Mouse (Mus musculus) forebrain, embryonic 15.5 days (tissue): Measurements from ENCODE around the gene Brdt. TPM values are rescaled to one million over a fixed set of nuclear protein-coding genes. Genes with fewer than 3 reads are reported as not detected.

Experiments used
- ATAC-seq: fragments of 200-750 bp; cut with Nextera tagmentation; replicated peaks from 2 replicates; pipeline ENCODE4 v1.8.0; 2017; ENCODE audit warnings: mild to moderate bottlenecking, moderate TSS enrichment, moderate library complexity
- H3K27ac ChIP-seq: fragments of 300-500 bp; sonication (generic); replicated peaks from 2 replicates; pipeline ENCODE4 v1.5.1; 2015; ENCODE audit warnings: mild to moderate bottlenecking, inconsistent platforms
- H3K27me3 ChIP-seq: fragments of 300-500 bp; sonication (generic); 2 replicates; pipeline ENCODE4 v1.6.1; 2015; ENCODE audit warnings: inconsistent platforms
- H3K36me3 ChIP-seq: fragments of 300-500 bp; sonication (generic); 2 replicates; pipeline ENCODE4 v1.6.1; 2015; ENCODE audit warnings: mild to moderate bottlenecking, inconsistent platforms
- H3K4me1 ChIP-seq: fragments of 300-500 bp; sonication (generic); 2 replicates; pipeline ENCODE4 v1.6.1; 2015; ENCODE audit warnings: inconsistent platforms
- H3K4me2 ChIP-seq: fragments of 300-500 bp; sonication (generic); replicated peaks from 2 replicates; pipeline ENCODE4 v1.6.1; 2015; ENCODE audit warnings: mild to moderate bottlenecking, inconsistent platforms
- H3K4me3 ChIP-seq: fragments of 300-500 bp; sonication (generic); 2 replicates; pipeline ENCODE4 v1.5.1; 2015; ENCODE audit warnings: mild to moderate bottlenecking, inconsistent platforms
- H3K9ac ChIP-seq: fragments of 300-500 bp; sonication (generic); replicated peaks from 2 replicates; pipeline ENCODE4 v1.6.1; 2015; ENCODE audit warnings: mild to moderate bottlenecking, inconsistent platforms
- H3K9me3 ChIP-seq: fragments of 300-500 bp; sonication (generic); 2 replicates; pipeline ENCODE4 v1.6.1; 2016; ENCODE audit warnings: inconsistent platforms
- WGBS: fragments of 180-500 bp; shearing (Covaris S2); methylation state at CpG from one replicate; pipeline ENCODE4 v1.1.7; 2015; ENCODE audit warnings: mixed read lengths; 5-methylcytosine and 5-hydroxymethylcytosine counted together
- polyA plus RNA-seq: library from polyadenylated mRNA; unstranded; fragments of >200 nt; fragmentation: Nextera tagmentation; extraction: Ambion mirVana; gene quantifications from 2 replicates; pipeline ENCODE4 v1.2.1, GENCODE M21; 2015

Gene Brdt
- polyA plus RNA-seq, 1 experiment from 2014 or later = 1.7 TPM

DNA sequence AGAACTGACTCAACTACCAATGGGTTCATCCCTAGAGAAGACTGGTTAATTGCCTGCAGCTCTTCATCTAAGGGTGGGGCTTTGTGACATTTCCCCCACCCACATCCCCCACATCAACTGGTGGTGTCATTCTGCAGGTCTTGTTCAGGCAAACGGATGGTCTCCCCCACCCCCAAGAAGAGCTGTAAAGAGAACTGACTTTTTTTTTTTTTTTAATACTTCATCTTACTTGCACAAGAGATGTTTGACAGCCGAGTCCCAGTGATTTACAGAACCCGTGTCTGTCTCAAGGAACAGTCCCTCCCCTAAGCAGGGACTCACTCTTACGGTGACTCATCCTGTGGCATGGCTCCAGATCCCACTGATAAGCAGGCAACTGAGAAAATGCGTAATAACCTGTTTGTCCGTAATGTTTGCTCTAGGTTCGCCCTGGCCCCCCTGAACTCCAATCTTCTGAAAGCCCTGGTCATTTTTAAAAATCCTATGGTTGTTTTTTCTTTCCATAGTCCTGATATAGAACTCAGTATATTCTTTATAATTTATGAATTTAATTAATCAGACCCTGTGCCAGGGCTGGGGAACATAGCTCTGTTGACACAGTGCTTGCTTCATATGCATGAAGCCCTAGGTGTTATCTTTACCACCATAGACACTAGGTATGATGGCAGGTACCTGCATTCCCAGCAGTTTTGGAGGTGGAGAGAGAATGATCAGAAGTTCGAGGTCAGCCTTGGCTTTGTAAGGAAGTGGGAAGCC, 35.7 kb upstream of the Brdt start:
- no peak for ATAC-seq
- H3K36me3 ChIP-seq = no peaks in the 10 kb centered on the region
- 71% methylated on average over 8 of the region's 8 CpGs for WGBS

DNA sequence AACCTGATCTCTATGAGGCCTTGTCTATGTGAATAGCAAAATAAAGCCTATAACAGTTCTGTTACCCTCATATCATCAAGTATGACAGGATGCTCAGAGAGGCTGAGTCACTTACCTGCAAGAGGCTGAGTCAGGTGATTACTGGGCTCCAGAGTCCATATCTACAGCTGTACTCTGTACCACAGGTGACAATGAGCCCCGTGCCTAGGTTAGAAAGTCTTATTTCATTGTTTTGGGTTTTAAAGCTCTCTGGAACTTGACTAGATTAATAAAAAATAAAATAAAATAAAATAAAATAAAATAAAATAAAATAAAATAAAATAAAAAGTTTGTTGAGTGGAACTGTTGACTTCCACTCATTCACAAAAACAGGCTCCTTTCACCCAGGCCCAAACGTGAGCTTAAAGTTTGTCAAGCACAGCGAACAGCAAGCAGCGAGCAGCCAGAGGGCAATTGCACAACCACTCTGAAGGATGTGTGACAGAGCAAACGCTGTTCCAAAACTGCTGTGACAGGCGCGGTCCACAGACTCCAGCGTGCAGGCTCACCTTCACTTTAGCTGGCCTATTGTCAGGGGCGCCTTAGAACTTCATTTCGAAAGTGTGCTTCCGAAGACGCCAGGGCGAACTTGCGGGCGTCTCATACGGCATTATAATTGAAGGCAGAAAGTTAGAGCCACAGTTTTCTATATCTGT, 35.0 kb upstream of the Brdt start:
- Histone ChIP-seq H3K9ac (no peak overlapping the region), H3K4me1 (peaks cover 6% of the 10 kb centered on the region), H3K4me3 (no peak overlapping the region), H3K4me2 (no peak overlapping the region), H3K27ac (no peak overlapping the region), H3K36me3 (no peaks in the 10 kb centered on the region), H3K27me3 (peaks cover 8% of the 10 kb centered on the region; the same call in 1 of the 2 replicates), H3K9me3 (no peaks in the 10 kb centered on the region)
- 60% methylated on average over 16 of the region's 16 CpGs for WGBS
- ATAC-seq = no peak

More for the DNA sequence above, 35.7 kb upstream of the Brdt start:
- Histone ChIP-seq H3K4me1 (peaks cover 6% of the 10 kb centered on the region), H3K27me3 (peaks cover 15% of the 10 kb centered on the region; the same call in 1 of the 2 replicates), H3K4me3 (no peak overlapping the region), H3K27ac (no peak overlapping the region), H3K9ac (no peak overlapping the region), H3K4me2 (no peak overlapping the region), H3K9me3 (no peaks in the 10 kb centered on the region)

DNA sequence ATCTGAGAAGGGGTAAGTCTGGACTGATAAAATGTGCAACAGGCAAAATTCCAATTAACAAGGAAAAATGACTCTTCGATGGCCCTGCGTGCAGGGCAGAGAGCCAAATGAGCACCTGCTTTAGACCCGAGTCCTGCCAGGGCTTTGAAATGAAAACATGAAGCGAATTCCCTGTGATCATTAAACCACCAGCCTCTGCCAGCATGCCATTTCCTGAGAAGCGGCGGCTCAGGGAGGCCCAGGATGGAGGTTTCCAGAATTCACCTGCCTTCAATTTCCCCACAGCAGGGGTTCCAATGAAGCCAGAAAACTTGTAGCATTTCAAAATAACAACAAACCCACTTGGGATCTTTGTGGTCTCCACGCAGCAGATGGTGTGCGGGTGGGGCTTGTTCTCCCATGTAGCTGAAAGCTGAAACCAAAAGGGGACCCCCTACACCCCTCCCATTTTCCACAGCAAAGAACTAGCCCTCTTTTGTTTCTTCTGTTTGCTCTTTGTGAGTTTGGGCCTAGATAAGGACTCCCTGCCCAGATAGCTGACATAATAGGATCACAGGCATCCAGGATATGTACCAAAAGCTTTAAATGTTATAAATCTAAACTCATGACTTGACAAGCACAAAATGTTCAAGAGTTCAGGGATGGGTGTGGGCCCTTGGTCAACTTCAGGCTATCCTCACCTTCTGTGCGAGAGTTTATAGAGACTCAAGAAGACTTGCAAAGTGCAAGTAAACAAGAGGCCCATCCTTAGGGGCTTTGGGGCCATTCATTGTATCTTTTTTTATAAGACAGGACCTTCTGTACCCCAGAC, 34.2 kb upstream of the Brdt start:
- 20% methylated on average over 9 of the region's 9 CpGs for WGBS
- Histone ChIP-seq H3K9ac (no peak overlapping the region), H3K4me2 (no peak overlapping the region), H3K4me3 (no peak overlapping the region), H3K9me3 (no peaks in the 10 kb centered on the region), H3K27ac (no peak overlapping the region), H3K4me1 (peaks cover 6% of the 10 kb centered on the region), H3K27me3 (peaks cover 1% of the 10 kb centered on the region; the same call in 1 of the 2 replicates), H3K36me3 (no peaks in the 10 kb centered on the region)
- no peak for ATAC-seq

DNA sequence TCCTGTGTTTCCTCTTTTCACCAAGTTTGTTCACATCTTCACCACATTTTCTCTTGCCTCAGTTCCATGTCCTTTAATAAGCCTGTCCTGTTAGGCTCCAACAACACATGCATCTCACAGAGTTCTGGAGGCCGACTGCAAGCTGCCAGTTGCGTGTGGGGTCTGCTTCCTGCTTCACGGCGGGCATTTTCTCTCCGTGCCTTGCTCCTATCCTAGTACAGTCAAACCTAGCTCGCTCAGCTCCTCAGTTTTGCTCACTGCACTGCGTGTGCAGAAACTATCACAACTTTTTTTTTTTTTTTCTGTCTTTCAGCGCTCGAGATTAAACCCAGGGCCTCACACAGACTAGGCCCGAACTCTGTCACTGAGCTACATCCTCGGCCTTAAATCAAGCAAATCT, 32.1 kb upstream of the Brdt start:
- Histone ChIP-seq H3K27me3 (no peaks in the 10 kb centered on the region), H3K36me3 (no peaks in the 10 kb centered on the region), H3K9ac (no peak overlapping the region), H3K27ac (no peak overlapping the region), H3K4me3 (no peak overlapping the region), H3K9me3 (no peaks in the 10 kb centered on the region), H3K4me2 (no peak overlapping the region), H3K4me1 (peaks cover 6% of the 10 kb centered on the region)
- no peak for ATAC-seq
- 90% methylated on average over 11 of the region's 11 CpGs for WGBS

DNA sequence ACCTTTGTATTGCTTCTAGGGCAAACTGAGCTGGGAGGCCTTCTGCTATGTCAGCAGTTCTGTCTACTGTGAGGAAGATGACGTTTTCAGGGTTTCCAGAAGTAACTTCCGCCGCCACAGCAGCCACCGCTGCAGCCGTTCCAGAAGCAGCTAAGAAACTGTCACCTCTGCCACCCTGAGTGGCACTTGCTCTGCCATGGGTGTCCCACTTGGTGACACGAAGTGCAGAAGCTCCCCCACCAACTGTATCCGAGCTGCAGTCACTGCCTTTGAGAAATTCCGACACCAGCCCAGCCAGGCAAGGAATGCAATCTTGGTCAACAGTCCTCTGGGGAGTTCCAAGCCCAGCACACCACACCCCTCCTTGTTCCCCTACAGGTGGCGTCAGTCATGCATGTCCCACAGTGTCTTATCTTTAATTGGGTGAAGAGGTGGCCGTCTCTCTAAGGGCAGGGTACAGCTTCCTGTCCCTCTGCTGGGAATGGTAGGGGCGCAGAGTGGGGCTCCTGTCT, 27.6 kb upstream of the Brdt start:
- no peaks in the 10 kb centered on the region for H3K36me3 ChIP-seq
- no peak overlapping the region for H3K4me2 ChIP-seq
- no peak overlapping the region for H3K9ac ChIP-seq
- H3K4me1 ChIP-seq = no peaks in the 10 kb centered on the region
- H3K27me3 ChIP-seq = no peaks in the 10 kb centered on the region
- no peak overlapping the region for H3K4me3 ChIP-seq
- no peaks in the 10 kb centered on the region for H3K9me3 ChIP-seq
- 52% methylated on average over 11 of the region's 11 CpGs for WGBS
- no peak for ATAC-seq
- no peak overlapping the region for H3K27ac ChIP-seq

DNA sequence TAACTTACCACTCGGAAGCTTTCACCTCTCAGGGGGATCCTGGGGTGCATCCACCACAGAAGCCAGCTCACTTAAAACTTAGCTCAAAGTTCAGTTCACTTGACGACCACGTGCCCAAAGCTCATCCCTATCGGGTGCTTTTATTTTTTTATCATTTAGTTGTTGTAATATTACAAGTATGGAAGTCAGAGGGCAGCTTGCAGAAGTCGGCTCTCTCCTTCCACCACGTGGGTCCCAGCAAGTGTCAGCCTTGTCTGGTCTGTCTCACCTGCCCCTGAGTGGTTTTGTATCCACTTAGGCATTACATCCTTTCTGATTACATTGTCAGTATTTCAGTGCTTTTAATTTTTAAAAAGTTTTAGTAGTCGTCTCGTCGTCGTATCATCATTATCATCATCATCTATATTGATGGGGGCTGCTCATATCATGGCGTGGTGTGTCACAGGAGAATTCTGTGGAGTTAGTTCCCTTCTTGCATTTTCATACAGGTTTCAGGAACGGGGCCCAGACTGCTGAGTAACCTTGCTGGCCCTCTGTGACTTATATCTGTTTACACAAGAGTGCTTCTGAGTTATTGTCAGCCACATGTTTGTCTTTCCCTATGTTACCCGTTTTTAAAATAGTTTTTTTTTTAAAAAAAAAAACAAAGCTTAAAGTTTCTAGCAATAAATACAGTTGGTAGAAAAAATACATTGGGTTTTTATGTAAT, 26.7 kb upstream of the Brdt start:
- Histone ChIP-seq H3K27me3 (no peaks in the 10 kb centered on the region), H3K4me3 (no peak overlapping the region), H3K4me1 (no peaks in the 10 kb centered on the region), H3K9ac (no peak overlapping the region), H3K4me2 (no peak overlapping the region), H3K27ac (no peak overlapping the region), H3K9me3 (no peaks in the 10 kb centered on the region), H3K36me3 (no peaks in the 10 kb centered on the region)
- WGBS = 85% methylated on average over 13 of the region's 13 CpGs
- no peak for ATAC-seq

DNA sequence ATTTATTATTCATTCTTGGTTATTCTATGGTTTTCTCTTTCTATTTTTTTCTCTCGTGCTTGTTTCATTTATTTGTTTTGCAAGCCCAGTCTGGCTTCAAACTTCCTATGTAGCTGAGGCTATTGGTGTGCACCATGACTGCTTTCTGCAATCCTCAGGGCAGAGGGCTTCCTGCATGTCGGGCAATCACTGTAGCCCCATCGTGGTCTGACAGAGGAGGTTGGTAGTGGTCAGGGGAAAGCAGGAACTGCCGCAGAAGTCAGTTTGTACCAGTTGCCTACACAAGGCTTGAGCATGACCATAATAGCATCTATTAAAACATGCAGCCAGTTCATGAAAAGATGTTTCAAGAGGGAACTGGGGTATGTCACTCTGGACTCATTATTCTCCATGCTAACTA, 23.5 kb upstream of the Brdt start:
- WGBS = 81% methylated on average over 4 of the region's 4 CpGs
- Histone ChIP-seq H3K4me2 (no peak overlapping the region), H3K36me3 (no peaks in the 10 kb centered on the region), H3K9ac (no peak overlapping the region), H3K9me3 (no peaks in the 10 kb centered on the region), H3K4me1 (no peaks in the 10 kb centered on the region), H3K27me3 (no peaks in the 10 kb centered on the region), H3K27ac (no peak overlapping the region), H3K4me3 (no peak overlapping the region)
- no peak for ATAC-seq

DNA sequence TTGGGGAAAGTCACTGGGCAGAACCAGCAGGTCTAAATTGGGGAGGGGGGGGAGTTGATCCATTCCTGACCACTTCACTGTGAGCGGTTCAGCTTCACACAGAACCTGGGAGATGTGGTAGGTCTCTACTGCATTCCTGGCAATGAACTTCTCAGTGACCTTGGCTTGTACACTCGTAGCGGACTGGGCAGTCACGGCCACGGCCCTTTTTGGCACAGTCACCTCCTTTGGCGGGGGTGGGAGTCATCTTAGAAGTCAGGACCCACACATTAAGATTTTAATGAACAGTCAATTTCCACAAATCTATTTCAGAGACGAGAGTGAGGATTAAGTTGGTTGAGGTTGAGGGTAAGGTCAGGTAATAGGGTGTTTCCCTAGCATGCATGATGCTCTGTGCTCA, 13.8 kb upstream of the Brdt start:
- Histone ChIP-seq H3K4me1 (no peaks in the 10 kb centered on the region), H3K4me2 (no peak overlapping the region), H3K4me3 (no peak overlapping the region), H3K9me3 (no peaks in the 10 kb centered on the region), H3K9ac (no peak overlapping the region), H3K36me3 (no peaks in the 10 kb centered on the region), H3K27me3 (peaks cover 3% of the 10 kb centered on the region; the same call in 1 of the 2 replicates), H3K27ac (no peak overlapping the region)
- no peak for ATAC-seq
- 92% methylated on average over 7 of the region's 7 CpGs for WGBS

DNA sequence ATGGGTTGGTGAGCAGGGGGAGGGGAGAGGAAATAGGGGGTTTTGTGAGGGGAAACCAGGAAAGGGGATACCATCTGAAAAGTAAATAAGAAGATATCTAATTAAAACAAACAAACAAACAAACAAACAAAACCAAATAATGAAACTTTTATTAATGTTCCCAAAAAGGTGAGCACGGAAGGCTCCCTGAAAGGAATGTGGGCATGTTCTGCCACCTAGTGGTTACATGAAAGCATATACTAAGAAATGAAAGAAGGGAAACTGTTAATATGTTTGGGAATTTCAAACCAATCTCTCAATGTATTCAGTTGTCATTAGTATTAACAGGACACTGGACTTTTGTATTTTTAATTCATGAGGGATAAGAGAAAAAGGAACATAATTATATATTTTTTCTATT, 10.3 kb upstream of the Brdt start:
- Histone ChIP-seq H3K4me1 (no peaks in the 10 kb centered on the region), H3K4me3 (no peak overlapping the region), H3K4me2 (no peak overlapping the region), H3K27ac (no peak overlapping the region), H3K9ac (no peak overlapping the region), H3K36me3 (no peaks in the 10 kb centered on the region), H3K27me3 (peaks cover 3% of the 10 kb centered on the region; the same call in 1 of the 2 replicates), H3K9me3 (no peaks in the 10 kb centered on the region)
- no peak for ATAC-seq
- 0% methylated on average over 1 of the region's 1 CpGs for WGBS

DNA sequence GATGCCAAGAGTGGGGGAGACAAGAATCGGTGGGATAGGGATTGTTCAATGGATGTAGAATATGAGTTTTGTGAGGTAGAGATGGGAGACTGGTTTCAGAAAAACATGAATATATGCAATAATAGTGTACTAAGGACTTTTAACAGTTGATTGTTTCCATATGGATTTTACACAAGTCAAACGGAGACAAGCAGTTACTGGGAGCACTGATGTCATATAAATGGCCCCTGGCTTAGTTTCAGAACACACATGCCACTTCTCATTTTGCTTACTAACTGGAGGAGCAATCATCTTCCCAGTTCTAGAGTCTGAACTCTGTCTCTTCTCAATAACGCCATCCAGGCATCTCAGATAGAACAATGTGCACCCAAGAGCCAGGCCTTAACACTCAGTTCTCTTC, 9.4 kb downstream of the Brdt start:
- WGBS = 84% methylated on average over 3 of the region's 3 CpGs
- no peak overlapping the region for H3K27ac ChIP-seq
- H3K4me2 ChIP-seq = no peak overlapping the region
- no peaks in the 10 kb centered on the region for H3K36me3 ChIP-seq
- H3K4me3 ChIP-seq = no peak overlapping the region
- no peaks in the 10 kb centered on the region for H3K27me3 ChIP-seq
- ATAC-seq = no peak
- no peaks in the 10 kb centered on the region for H3K4me1 ChIP-seq
- H3K9ac ChIP-seq = no peak overlapping the region
- no peaks in the 10 kb centered on the region for H3K9me3 ChIP-seq

DNA sequence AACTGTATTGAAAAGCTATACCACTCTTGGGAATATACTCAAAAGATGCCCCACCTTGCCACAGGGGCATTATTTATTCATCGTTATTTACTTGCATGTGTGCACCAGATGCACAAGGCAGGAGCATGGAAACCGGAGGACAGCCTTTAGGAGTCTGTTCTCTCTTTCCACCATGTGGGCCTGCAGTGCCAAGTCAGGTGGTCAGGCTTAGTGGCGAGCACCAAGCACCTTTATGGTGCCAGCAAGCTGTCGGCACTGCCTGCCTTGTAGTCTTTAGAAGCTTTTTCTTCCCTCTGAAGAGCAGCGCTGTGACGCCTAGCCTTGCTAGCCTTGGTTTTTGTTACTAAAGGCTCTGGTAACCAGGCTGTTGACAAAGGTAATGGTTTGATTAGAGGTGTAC, 11.9 kb downstream of the Brdt start:
- ATAC-seq = no peak
- H3K27ac ChIP-seq = no peak overlapping the region
- no peaks in the 10 kb centered on the region for H3K4me1 ChIP-seq
- WGBS = 84% methylated on average over 6 of the region's 6 CpGs
- no peak overlapping the region for H3K4me2 ChIP-seq
- H3K27me3 ChIP-seq = no peaks in the 10 kb centered on the region
- H3K36me3 ChIP-seq = no peaks in the 10 kb centered on the region
- H3K4me3 ChIP-seq = no peak overlapping the region
- H3K9me3 ChIP-seq = no peaks in the 10 kb centered on the region
- no peak overlapping the region for H3K9ac ChIP-seq
